Mouse (Mus musculus): ENCODE measurements at regions not wholly inside any gene's neighbourhood (a gene's known extent, or its start where the extent isn't known, plus 50 kb on each side); places are given as distances from the start of the nearest gene placed in this dataset.

- TF ChIP-seq CTCF (IDR thresholded peaks at IDR 0.05; ENCODE audit: control insufficient read depth, insufficient read depth, low read length): no peak
- no peak for TF ChIP-seq POLR2A (IDR thresholded peaks at IDR 0.05; ENCODE audit: borderline replicate concordance, control insufficient read depth, low read depth, low read length)
Observed at GRCm38 (mm10) chr16:24039765-24040164, 51.1 kb upstream of the Bcl6 start.
